Mouse (Mus musculus): ENCODE data around the gene Pelp1. TPM values are rescaled to one million over a fixed set of nuclear protein-coding genes. Genes with fewer than 3 reads are reported as not detected.

The Pelp1 gene
- total RNA-seq, 1 experiment = 77.5 TPM

DNA sequence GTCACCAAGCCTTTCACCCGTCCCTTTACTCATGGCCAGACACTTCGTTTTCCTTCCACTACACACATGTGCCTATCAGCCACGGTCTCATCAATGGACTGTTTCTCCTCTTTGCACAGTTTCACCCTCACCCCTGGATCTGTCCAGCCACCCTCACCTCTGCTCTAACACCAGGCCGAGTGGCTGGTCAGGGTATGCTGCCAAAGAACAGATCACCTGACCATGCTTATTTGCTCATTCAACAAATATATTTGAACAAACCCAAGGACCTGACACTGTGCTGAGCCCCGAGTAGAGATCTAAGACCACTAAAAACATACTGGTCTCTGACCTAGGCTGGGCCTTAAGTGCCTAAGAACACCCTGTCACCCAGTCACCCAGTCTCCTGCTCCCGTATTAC is 34.8 kb upstream of the Pelp1 start:
- TF ChIP-seq MAFK (IDR thresholded peaks at IDR 0.05; ENCODE audit: insufficient read depth, low read depth, low read length) (no peak), CHD2 (IDR thresholded peaks at IDR 0.05; ENCODE audit: low read depth, low read length) (no peak), ZC3H11A (IDR thresholded peaks at IDR 0.05; ENCODE audit: borderline replicate concordance, low read depth, low read length) (no peak), ZNF384 (IDR thresholded peaks at IDR 0.05; ENCODE audit: low read depth, low read length) (no peak), HCFC1 (IDR thresholded peaks at IDR 0.05; ENCODE audit: borderline replicate concordance, insufficient read depth, low read length) (no peak)

DNA sequence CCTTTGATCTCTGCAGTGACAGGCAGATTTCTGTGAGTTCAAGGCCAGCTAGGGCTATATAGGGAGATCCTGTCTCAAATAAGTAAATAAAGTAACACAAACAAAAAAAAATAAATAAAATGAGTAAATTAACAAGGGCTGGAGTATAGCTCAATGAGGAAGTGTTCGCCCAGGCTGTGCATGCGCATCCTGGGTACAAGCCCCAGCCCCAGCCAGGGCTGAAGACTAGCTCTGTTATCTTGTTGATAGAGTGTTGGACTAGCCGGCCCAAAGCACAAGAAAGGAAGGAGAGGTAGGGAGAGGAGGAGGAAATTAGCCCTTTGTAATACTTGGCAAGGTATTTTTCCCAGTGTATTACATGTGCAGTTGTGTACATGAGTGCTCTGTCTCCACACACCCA is 34.1 kb upstream of the Pelp1 start:
- Histone ChIP-seq H3K4me1 (ENCODE audit: control insufficient read depth in 2 of 2, insufficient read depth in 2 of 2, low read length in 2 of 2, poor library complexity in 1 of 2) (no peaks in the 10 kb centered on the region; a peak in 1 of 4 replicates), H3K9me3 (ENCODE audit: control insufficient read depth, insufficient read depth, low read depth, low read length) (no peaks in the 10 kb centered on the region), H3K36me3 (ENCODE audit: control insufficient read depth, insufficient read depth, low read length, poor library complexity, severe bottlenecking) (peaks cover 21% of the 10 kb centered on the region; the same call in 1 of the 2 replicates), H3K4me3 (ENCODE audit: insufficient read depth in 1 of 2, low read depth in 1 of 2, low read length in 2 of 2, poor library complexity in 1 of 2, severe bottlenecking in 1 of 2) (no peak overlapping the region), H3K9ac (ENCODE audit: insufficient read depth, low read depth, low read length, poor library complexity, severe bottlenecking) (no peak overlapping the region), H3K27ac (ENCODE audit: insufficient read depth, low read depth, low read length, poor library complexity, severe bottlenecking) (no peak overlapping the region)
- no peak for DNase-seq (ENCODE audit: low read depth, low spot score)
- TF ChIP-seq ZNF384 (IDR thresholded peaks at IDR 0.05; ENCODE audit: low read depth, low read length) (no peak), MAFK (IDR thresholded peaks at IDR 0.05; ENCODE audit: insufficient read depth, low read depth, low read length) (no peak), ZC3H11A (IDR thresholded peaks at IDR 0.05; ENCODE audit: borderline replicate concordance, low read depth, low read length) (no peak), CHD2 (IDR thresholded peaks at IDR 0.05; ENCODE audit: low read depth, low read length) (no peak)
- in situ Hi-C loops (cut with MboI; ENCODE audit: low sequenced_read_pairs in 2 of 2, unreplicated experiment in 2 of 2) = no loop called here

More for the DNA sequence above, 34.8 kb upstream of the Pelp1 start:
- no peak overlapping the region for H3K4me3 ChIP-seq (ENCODE audit: insufficient read depth in 1 of 2, low read depth in 1 of 2, low read length in 2 of 2, poor library complexity in 1 of 2, severe bottlenecking in 1 of 2)
- H3K9ac ChIP-seq (ENCODE audit: insufficient read depth, low read depth, low read length, poor library complexity, severe bottlenecking) = no peak overlapping the region
- no peak for DNase-seq (ENCODE audit: low read depth, low spot score)
- H3K36me3 ChIP-seq (ENCODE audit: control insufficient read depth, insufficient read depth, low read length, poor library complexity, severe bottlenecking) = peaks cover 14% of the 10 kb centered on the region; the same call in 1 of the 2 replicates
- H3K9me3 ChIP-seq (ENCODE audit: control insufficient read depth, insufficient read depth, low read depth, low read length) = no peaks in the 10 kb centered on the region
- in situ Hi-C loops (cut with MboI; ENCODE audit: low sequenced_read_pairs in 2 of 2, unreplicated experiment in 2 of 2) = no loop called here
- no peak overlapping the region for H3K27ac ChIP-seq (ENCODE audit: insufficient read depth, low read depth, low read length, poor library complexity, severe bottlenecking)
- H3K4me1 ChIP-seq (ENCODE audit: control insufficient read depth in 2 of 2, insufficient read depth in 2 of 2, low read length in 2 of 2, poor library complexity in 1 of 2) = no peaks in the 10 kb centered on the region; a peak in 1 of 4 replicates

- no peaks in the 10 kb centered on the region for H3K9me3 ChIP-seq (ENCODE audit: control insufficient read depth, insufficient read depth, low read depth, low read length)
- H3K4me3 ChIP-seq (ENCODE audit: insufficient read depth in 1 of 2, low read depth in 1 of 2, low read length in 2 of 2, poor library complexity in 1 of 2, severe bottlenecking in 1 of 2) = no peak overlapping the region
- peaks cover 36% of the 10 kb centered on the region for H3K36me3 ChIP-seq (ENCODE audit: control insufficient read depth, insufficient read depth, low read length, poor library complexity, severe bottlenecking)
- no peaks in the 10 kb centered on the region; a peak in 1 of 4 replicates for H3K4me1 ChIP-seq (ENCODE audit: control insufficient read depth in 2 of 2, insufficient read depth in 2 of 2, low read length in 2 of 2, poor library complexity in 1 of 2)
- TF ChIP-seq ZNF384 (IDR thresholded peaks at IDR 0.05; ENCODE audit: low read depth, low read length) (no peak), HCFC1 (IDR thresholded peaks at IDR 0.05; ENCODE audit: borderline replicate concordance, insufficient read depth, low read length) (no peak), CHD2 (IDR thresholded peaks at IDR 0.05; ENCODE audit: low read depth, low read length) (no peak), ZC3H11A (IDR thresholded peaks at IDR 0.05; ENCODE audit: borderline replicate concordance, low read depth, low read length) (no peak), MAFK (IDR thresholded peaks at IDR 0.05; ENCODE audit: insufficient read depth, low read depth, low read length) (no peak)
- H3K27ac ChIP-seq (ENCODE audit: insufficient read depth, low read depth, low read length, poor library complexity, severe bottlenecking) = no peak overlapping the region
- H3K9ac ChIP-seq (ENCODE audit: insufficient read depth, low read depth, low read length, poor library complexity, severe bottlenecking) = no peak overlapping the region
- in situ Hi-C loops (cut with MboI; ENCODE audit: low sequenced_read_pairs in 2 of 2, unreplicated experiment in 2 of 2) = no loop called here
- DNase-seq (ENCODE audit: low read depth, low spot score) = no peak
Observed at GRCm38 (mm10) chr11:70441882-70442281, 32.1 kb upstream of the Pelp1 start.

GRCm38 (mm10) chr11:70440637-70441036 is 30.8 kb upstream of the Pelp1 start:
- H3K27ac ChIP-seq (ENCODE audit: insufficient read depth, low read depth, low read length, poor library complexity, severe bottlenecking) = no peak overlapping the region
- no peaks in the 10 kb centered on the region; a peak in 1 of 4 replicates for H3K4me1 ChIP-seq (ENCODE audit: control insufficient read depth in 2 of 2, insufficient read depth in 2 of 2, low read length in 2 of 2, poor library complexity in 1 of 2)
- in situ Hi-C loops (cut with MboI; ENCODE audit: low sequenced_read_pairs in 2 of 2, unreplicated experiment in 2 of 2) = no loop called here
- no peak overlapping the region for H3K9ac ChIP-seq (ENCODE audit: insufficient read depth, low read depth, low read length, poor library complexity, severe bottlenecking)
- TF ChIP-seq ZC3H11A (IDR thresholded peaks at IDR 0.05; ENCODE audit: borderline replicate concordance, low read depth, low read length) (no peak), ZNF384 (IDR thresholded peaks at IDR 0.05; ENCODE audit: low read depth, low read length) (no peak), CHD2 (IDR thresholded peaks at IDR 0.05; ENCODE audit: low read depth, low read length) (no peak), HCFC1 (IDR thresholded peaks at IDR 0.05; ENCODE audit: borderline replicate concordance, insufficient read depth, low read length) (no peak), MAFK (IDR thresholded peaks at IDR 0.05; ENCODE audit: insufficient read depth, low read depth, low read length) (no peak)
- no peak overlapping the region for H3K4me3 ChIP-seq (ENCODE audit: insufficient read depth in 1 of 2, low read depth in 1 of 2, low read length in 2 of 2, poor library complexity in 1 of 2, severe bottlenecking in 1 of 2)
- H3K9me3 ChIP-seq (ENCODE audit: control insufficient read depth, insufficient read depth, low read depth, low read length) = no peaks in the 10 kb centered on the region
- no peak for DNase-seq (ENCODE audit: low read depth, low spot score)
- peaks cover 46% of the 10 kb centered on the region for H3K36me3 ChIP-seq (ENCODE audit: control insufficient read depth, insufficient read depth, low read length, poor library complexity, severe bottlenecking)
